Mouse (Mus musculus): ENCODE results near the gene Dnmbp.

DNA sequence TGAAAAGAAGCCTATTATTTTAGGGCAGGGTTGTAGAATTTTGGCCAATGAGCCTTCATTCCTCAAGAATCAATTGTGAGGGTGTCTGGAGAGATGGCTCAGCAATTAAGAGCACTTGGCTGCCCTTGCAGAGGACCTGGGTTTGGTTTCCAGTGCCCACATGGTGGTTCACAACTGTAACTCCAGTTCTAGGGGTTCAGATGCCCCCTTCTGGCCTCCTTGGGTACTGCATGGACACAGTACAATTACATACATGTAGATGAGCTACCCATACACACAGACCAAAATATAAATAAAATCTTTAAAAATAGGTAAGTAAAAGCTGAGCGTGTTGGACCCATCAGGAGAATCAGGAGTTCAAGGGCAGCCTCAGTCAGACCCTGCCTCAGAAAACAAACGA is 21.2 kb upstream of the Dnmbp start:
- TF ChIP-seq CTCF (IDR thresholded peaks at IDR 0.05; ENCODE audit: extremely low read depth, insufficient read length, insufficient replicate concordance, low read depth, low read length) (peak; percentile 51; the same call in 1 of the 2 replicates), POLR2A (IDR thresholded peaks at IDR 0.05; ENCODE audit: low read depth, low read length) (no peak)

Data from small intestine, adult 2 months (tissue).